Mouse (Mus musculus): ENCODE results near the gene Gm12794. TPM values are rescaled to one million over a fixed set of nuclear protein-coding genes. Genes with fewer than 3 reads are reported as not detected.
"Not testable (repeated sequence)": the region's sequence is repeated elsewhere in the genome, so short reads cannot be mapped to it uniquely, and the experiment has no call there.

Gm12794 gene
- not detected in 2 replicates for polyA plus RNA-seq (2012; rRNA removed)

DNA sequence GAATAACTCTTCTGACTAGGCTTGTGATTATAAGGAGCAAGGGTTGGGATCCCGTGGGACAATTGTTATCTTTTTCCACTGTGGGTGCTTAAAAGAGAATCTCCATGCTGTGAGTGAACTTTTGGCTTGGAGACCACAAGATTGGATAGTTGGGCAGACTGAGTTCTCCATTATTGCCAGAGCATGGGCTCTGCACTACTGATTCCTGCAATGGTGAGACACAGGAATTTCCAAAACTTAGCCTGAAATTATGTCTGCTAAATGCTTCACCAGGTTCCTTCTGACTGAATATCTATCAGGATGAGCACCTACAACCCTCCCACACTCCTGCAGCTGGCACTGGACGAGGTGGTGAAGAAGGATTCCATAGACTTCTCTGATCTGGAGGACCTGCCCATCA lies at the start of gene Gm12794:
Gene Gm12794 (plus strand): TSS at position 301 of the 400 bp plus-strand sequence.
- not testable (repeated sequence) for H3K4me1 ChIP-seq (ENCODE audit: control insufficient read depth, insufficient read depth, low read length); H3K4me3 ChIP-seq (replicated peaks; ENCODE audit: insufficient read depth, low read depth, low read length); H3K27ac ChIP-seq (ENCODE audit: insufficient read depth, low read length); H3K27me3 ChIP-seq (ENCODE audit: control insufficient read depth, insufficient read depth, low read length); DNase-seq
- 73% methylated on average over 2 of the region's 2 CpGs for WGBS

DNA sequence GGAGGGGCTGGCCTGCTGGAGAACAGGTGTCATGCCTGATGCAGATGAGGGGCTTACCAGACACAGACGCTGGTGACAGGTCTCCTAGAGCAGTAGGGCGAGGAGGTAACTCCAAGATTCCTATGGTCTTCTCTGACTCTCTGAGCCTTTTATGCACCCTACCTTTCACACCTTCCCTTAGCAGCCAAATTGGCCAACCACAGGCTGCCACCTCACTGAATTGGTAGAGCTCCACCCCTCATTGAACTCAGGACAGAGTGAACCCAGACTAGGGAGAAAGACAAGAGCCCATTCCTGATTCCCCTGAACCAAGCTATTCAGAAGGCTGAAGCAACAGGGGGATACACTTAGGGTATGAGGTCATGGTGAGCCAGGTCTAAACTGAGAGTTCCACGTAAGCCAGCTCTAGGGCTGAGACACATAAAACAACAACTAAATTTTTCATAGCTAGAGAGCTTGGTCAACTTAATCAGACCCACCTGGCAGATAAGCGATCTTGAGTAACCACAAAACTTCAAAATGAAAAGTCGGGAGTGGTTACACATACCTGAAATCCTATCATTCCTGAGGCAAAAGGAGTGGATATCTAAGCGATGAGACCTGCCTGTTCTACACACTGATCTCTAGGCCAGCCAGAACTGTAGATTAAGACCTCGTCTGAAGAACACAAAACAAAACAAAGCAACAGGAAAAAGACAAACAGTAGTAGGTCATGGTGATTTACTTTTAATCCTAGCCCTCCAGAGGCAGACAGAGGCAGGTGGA lies 46.4 kb upstream of the Gm12794 start, which contains the start of gene C130073F10Rik:
Gene C130073F10Rik (minus strand): TSS at position 134 of the 765 bp plus-strand sequence.
- Histone ChIP-seq H3K27ac (ENCODE audit: insufficient read depth, low read length) (no peak within 1 kb of the TSS), H3K4me3 (replicated peaks; ENCODE audit: insufficient read depth, low read depth, low read length) (no peak within 1 kb of the TSS), H3K4me1 (ENCODE audit: control insufficient read depth, insufficient read depth, low read length) (no peaks in the 10 kb centered on the region), H3K27me3 (ENCODE audit: control insufficient read depth, insufficient read depth, low read length) (no peaks in the 10 kb centered on the region)
- no peak for DNase-seq
- TF ChIP-seq POLR2A (IDR thresholded peaks at IDR 0.05; ENCODE audit: borderline replicate concordance, insufficient read depth, low read length) (no peak), CTCF (IDR thresholded peaks at IDR 0.05; ENCODE audit: borderline replicate concordance, insufficient read depth, low read depth, low read length) (no peak)
- WGBS = 89% methylated on average over 7 of the region's 7 CpGs

GRCm38 (mm10) chr4:101908821-101909220 lies 31.4 kb upstream of the Gm12794 start, which contains the start of gene Gm12800:
Gene Gm12800, plus strand, starts transcription at chr4:101909121.
- not testable (repeated sequence) for H3K27ac ChIP-seq (ENCODE audit: insufficient read depth, low read length); DNase-seq; H3K4me3 ChIP-seq (replicated peaks; ENCODE audit: insufficient read depth, low read depth, low read length); H3K27me3 ChIP-seq (ENCODE audit: control insufficient read depth, insufficient read depth, low read length); H3K4me1 ChIP-seq (ENCODE audit: control insufficient read depth, insufficient read depth, low read length)
- WGBS = 92% methylated on average over 2 of the region's 2 CpGs

GRCm38 (mm10) chr4:101980949-101981348 lies 40.7 kb downstream of the Gm12794 start, which contains the start of gene Gm12790:
Gene Gm12790, minus strand, starts transcription at chr4:101981049.
- not testable (repeated sequence) for H3K4me3 ChIP-seq (replicated peaks; ENCODE audit: insufficient read depth, low read depth, low read length); H3K4me1 ChIP-seq (ENCODE audit: control insufficient read depth, insufficient read depth, low read length); DNase-seq; H3K27me3 ChIP-seq (ENCODE audit: control insufficient read depth, insufficient read depth, low read length); H3K27ac ChIP-seq (ENCODE audit: insufficient read depth, low read length)
- WGBS = 95% methylated on average over 1 of the region's 5 CpGs

GRCm38 (mm10) chr4:101985678-101986077 lies 45.5 kb downstream of the Gm12794 start:
- WGBS = 89% methylated on average over 5 of the region's 5 CpGs
- Histone ChIP-seq H3K27me3 (ENCODE audit: control insufficient read depth, insufficient read depth, low read length) (no peaks in the 10 kb centered on the region), H3K4me1 (ENCODE audit: control insufficient read depth, insufficient read depth, low read length) (no peaks in the 10 kb centered on the region), H3K4me3 (replicated peaks; ENCODE audit: insufficient read depth, low read depth, low read length) (no peak overlapping the region), H3K27ac (ENCODE audit: insufficient read depth, low read length) (no peak overlapping the region)
- TF ChIP-seq POLR2A (IDR thresholded peaks at IDR 0.05; ENCODE audit: borderline replicate concordance, insufficient read depth, low read length) (no peak), CTCF (IDR thresholded peaks at IDR 0.05; ENCODE audit: borderline replicate concordance, insufficient read depth, low read depth, low read length) (no peak)
- DNase-seq = no peak

DNA sequence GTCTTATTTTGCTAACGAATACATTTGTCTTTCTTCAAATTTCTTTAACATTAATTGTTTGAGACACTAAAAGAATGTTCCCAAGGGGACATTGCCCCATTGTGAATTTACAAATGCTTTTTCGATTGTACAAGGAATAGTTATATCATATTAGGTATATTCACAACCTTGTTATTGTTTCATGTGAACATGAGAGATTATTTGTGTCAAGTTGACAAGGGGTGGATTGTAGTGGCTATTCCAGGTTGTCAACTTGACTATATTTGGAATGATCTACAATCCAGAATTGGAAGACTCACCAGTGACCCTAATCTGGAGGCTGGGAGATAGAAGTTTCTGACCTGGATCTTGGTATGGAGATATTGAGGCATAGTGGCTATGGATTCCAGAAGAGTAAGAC lies 46.1 kb downstream of the Gm12794 start, which contains the start of gene Gm12789:
Gene Gm12789 (plus strand): TSS at position 301 of the 400 bp plus-strand sequence.
- H3K27me3 ChIP-seq (ENCODE audit: control insufficient read depth, insufficient read depth, low read length); DNase-seq; H3K4me3 ChIP-seq (replicated peaks; ENCODE audit: insufficient read depth, low read depth, low read length); H3K27ac ChIP-seq (ENCODE audit: insufficient read depth, low read length); H3K4me1 ChIP-seq (ENCODE audit: control insufficient read depth, insufficient read depth, low read length): not testable (repeated sequence)
- WGBS = 86% methylated on average over 2 of the region's 2 CpGs

Other genes starting within 250 kb of the Gm12794 start
- 0.79 and 1.1 TPM in 2 replicates for gene Lepr, start 223.0 kb upstream of the Gm12794 start, polyA plus RNA-seq (2012; rRNA removed)
- gene B020004J07Rik, start 96.4 kb upstream of the Gm12794 start, polyA plus RNA-seq (2012; rRNA removed) = not detected in 2 replicates
- not detected in 2 replicates for gene C130073F10Rik, start 46.6 kb upstream of the Gm12794 start, polyA plus RNA-seq (2012; rRNA removed)
- not detected in 2 replicates for gene Gm12800, start 31.3 kb upstream of the Gm12794 start, polyA plus RNA-seq (2012; rRNA removed)
- gene Gm12790, start 40.6 kb downstream of the Gm12794 start, polyA plus RNA-seq (2012; rRNA removed) = not detected in 2 replicates
- gene Gm12789, start 46.2 kb downstream of the Gm12794 start, polyA plus RNA-seq (2012; rRNA removed) = not detected in 2 replicates
- 78.9 and 82.6 TPM in 2 replicates for gene Pde4b, start 147.1 kb downstream of the Gm12794 start, polyA plus RNA-seq (2012; rRNA removed)